Mouse (Mus musculus): ENCODE data around the gene Slc26a9. TPM values are rescaled to one million over a fixed set of nuclear protein-coding genes. Genes with fewer than 3 reads are reported as not detected.
"Not testable (repeated sequence)": the region's sequence is repeated elsewhere in the genome, so short reads cannot be mapped to it uniquely, and the experiment has no call there.

The Slc26a9 gene
- total RNA-seq, 2 experiments from 2014 or later, result not detected

DNA sequence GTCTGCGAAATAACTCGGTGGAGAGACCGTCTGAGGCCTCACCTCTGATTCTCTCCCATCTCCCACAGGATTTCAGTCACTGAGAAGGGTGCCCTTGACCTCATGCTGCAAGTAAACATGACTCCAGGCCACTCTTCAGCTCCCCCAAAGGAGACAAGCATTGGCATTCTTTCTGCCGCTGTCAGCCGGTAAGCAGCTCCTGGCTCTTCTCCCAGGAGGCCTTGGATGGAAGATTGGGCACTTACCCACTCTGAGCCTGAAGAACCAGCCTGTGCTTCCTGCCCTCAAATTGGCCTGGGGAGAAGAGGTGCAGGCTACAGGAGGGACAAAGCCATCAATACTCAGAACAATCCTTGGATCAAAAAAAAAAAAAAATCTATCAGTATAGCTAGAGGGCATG is 58.8 kb downstream of the Slc26a9 start:
- intact Hi-C loops (cut with DNase I), result no loop called here
- DNase-seq, result peak; percentile 63
- no peak overlapping the region for H3K4me3 ChIP-seq
- H3K27ac ChIP-seq, result peak overlapping the region; percentile 20; the same call in 1 of the 2 replicates
- no peak for TF ChIP-seq CTCF (IDR thresholded peaks at IDR 0.05)

DNA sequence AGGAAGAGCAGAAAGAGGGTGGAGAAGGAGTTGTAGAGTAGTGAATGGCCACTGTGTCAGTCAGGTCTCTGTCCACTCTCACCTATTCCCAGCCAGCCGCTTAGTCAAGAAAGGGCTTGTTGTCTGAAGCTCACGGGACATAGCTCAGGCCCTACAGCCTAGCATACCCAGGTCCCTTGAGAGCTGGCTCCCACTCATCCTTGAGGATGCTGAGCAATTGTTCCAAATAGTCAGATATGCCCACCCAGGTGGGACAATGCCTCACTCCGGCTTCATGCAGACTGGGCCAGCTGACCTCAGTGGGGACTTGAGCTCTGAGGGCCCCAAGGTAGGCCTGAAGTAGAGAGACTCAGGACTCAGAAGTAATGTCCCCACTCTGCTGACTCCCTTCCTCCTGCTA is 60.3 kb downstream of the Slc26a9 start:
- no peak for TF ChIP-seq CTCF (IDR thresholded peaks at IDR 0.05)
- intact Hi-C loops (cut with DNase I), result no loop called here
- H3K27ac ChIP-seq, result no peak overlapping the region
- no peak overlapping the region for H3K4me3 ChIP-seq
- no peak for DNase-seq

DNA sequence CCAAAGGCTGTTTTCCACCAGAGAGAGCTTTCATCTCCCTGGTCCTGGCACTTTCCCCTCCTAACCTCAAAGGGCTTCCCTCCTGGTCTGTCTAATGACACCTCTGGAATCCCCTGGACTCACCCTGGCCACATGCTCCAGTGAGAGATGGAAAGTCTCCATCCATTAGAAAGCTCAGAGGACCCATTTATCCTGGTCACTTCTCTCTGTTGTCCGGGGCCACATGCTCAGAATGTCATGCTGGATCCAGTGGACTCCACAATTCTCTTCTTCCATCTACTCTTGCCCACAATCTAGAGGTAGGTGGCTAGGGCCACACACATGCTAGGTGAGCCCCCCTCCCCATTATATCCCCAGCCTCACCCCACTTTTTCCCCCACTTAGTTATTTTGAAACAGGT is 65.2 kb downstream of the Slc26a9 start:
- DNase-seq, result no peak
- intact Hi-C loops (cut with DNase I), result no loop called here

DNA sequence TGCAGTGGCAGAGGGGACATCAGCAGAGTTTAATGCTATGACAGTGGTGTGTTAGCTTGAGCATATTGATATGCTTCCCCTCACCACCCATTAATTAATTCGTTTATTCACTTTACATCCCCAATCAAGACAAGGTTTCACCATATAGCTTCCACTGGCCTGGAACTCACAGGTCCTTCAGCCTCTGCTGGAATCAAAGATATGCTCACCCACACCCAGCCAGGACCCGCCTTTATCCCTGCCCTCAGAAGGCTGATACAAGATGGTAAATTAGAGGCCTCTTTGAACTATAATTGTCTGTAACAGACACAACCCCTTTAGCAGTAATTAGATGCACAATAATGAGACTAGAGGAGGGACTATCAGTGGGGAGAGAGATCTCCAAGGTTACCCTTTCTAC is 65.8 kb downstream of the Slc26a9 start:
- DNase-seq, result no peak
- H3K4me3 ChIP-seq, result no peak overlapping the region
- no peak overlapping the region for H3K27ac ChIP-seq
- no peak for TF ChIP-seq CTCF (IDR thresholded peaks at IDR 0.05)
- intact Hi-C loops (cut with DNase I), result no loop called here

More for the DNA sequence above, 65.2 kb downstream of the Slc26a9 start:
- TF ChIP-seq CTCF (IDR thresholded peaks at IDR 0.05), result no peak
- Histone ChIP-seq H3K4me3 (no peak overlapping the region), H3K27ac (no peak overlapping the region)

DNA sequence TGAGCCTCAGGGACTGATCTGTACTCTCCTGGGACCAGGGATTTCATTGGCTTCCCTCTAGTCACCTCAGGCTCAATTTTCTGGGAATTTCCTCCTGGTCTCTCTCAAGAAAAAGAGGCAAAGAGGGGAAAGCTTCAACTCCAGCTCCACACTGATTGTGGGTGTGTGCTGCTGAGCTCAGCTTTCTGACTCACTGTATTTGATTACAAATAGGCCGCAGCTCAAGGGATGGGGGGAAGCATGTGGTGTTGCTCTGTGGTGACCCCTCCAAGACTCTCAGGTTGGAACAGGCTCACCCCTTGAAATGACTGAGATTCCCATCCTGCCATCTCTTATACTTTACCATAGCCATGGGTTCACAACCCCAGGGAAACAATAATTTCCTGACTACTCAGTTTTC is 67.6 kb downstream of the Slc26a9 start:
- H3K4me3 ChIP-seq, result no peak overlapping the region
- intact Hi-C loops (cut with DNase I), result no loop called here
- no peak for DNase-seq
- H3K27ac ChIP-seq, result no peak overlapping the region
- TF ChIP-seq CTCF (IDR thresholded peaks at IDR 0.05), result no peak

DNA sequence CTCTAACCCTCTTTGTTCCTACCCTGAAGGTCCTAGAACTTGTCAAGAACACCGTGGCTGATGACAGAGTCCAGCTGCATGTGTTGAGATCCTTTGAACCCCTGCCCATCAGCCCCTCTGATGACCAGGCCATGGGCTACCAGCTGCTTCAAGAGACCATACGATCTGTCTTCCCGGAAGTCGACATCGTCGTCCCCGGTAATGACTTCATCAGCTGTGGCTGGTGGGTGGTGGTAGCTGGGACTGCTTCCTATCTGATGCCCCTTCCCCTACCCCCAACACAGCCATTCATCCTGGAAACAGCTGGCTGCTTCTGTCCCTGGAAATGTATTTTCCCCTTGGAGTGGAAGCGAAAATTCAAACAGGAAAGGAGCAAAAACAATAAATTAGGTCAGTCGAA is 68.2 kb downstream of the Slc26a9 start:
- intact Hi-C loops (cut with DNase I), result no loop called here
- no peak for DNase-seq
- TF ChIP-seq CTCF (IDR thresholded peaks at IDR 0.05), result no peak
- H3K27ac ChIP-seq, result no peak overlapping the region
- no peak overlapping the region for H3K4me3 ChIP-seq

DNA sequence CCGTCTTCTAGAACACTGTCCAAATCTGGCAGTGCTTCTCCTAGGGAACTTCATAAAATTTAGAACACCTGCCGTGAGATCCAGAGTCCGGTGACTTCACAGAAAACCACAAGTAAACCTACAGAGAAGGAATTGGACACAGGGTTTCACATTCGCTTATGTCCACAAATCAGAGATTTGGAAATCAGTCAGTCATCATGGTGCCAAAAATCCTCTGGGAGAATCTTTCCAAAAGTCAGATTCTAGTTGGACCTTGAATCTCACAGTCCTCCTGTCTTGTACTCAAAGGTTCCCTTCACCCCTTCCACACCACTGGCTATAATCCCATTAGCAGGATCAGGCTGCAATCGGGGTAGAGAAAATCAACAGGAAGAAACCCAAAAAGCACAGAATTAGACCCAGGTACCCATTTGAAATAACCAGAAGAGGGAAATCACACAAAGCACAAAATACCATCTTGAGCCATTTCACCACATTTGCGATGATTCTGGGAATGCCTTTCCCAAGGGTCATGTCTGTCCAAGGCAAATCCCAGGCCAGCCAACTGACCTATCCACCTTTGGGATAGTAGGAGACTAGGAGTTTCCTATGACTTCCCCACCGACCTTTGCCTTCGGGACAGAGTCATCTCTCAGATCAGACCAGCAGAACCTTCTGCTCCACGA is 68.9 kb downstream of the Slc26a9 start:
- DNase-seq, result no peak
- Histone ChIP-seq H3K4me3 (no peak overlapping the region), H3K27ac (no peak overlapping the region)
- intact Hi-C loops (cut with DNase I), result no loop called here
- TF ChIP-seq CTCF (IDR thresholded peaks at IDR 0.05), result no peak

DNA sequence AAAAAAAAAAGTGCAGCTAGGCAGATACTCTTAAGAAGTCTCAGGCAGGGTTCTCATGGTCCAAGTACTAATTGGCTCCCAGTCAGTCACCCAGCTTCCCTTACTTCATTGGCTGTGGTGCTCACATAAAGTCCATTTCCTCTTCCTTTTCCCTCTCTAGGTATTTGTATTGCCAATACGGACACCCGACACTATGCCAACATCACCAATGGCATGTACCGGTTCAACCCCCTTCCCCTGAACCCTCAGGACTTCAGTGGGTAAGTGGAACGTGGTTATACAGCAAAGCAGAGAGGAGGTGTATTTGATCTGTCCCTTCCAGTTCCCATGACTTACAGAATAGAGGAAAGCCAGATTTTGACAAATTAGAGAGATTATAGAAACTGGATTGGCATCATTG is 69.9 kb downstream of the Slc26a9 start:
- Histone ChIP-seq H3K27ac (no peak overlapping the region), H3K4me3 (no peak overlapping the region)
- no peak for TF ChIP-seq CTCF (IDR thresholded peaks at IDR 0.05)
- DNase-seq, result no peak
- intact Hi-C loops (cut with DNase I), result no loop called here

DNA sequence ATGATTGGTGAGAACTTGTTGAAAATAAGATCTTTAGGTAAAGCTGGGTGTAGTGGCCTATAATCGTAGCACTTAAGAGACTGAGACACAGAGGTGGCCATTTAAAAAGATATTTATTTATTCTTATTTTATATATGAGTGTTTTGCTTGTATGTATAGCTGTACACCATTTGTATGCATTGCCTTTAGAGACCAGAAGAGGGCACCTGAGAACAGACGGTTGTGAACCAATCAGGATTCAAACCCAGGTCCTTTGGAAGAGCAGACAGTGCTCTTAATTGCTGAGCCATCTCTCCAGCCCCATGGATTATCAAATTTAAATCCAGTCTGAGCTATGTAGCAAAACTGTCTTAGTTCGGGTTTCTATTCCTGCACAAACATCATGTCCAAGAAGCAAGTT is 70.4 kb downstream of the Slc26a9 start:
- Histone ChIP-seq H3K27ac (no peak overlapping the region), H3K4me3 (no peak overlapping the region)
- no peak for DNase-seq
- TF ChIP-seq CTCF (IDR thresholded peaks at IDR 0.05), result peak; percentile 26; the same call in 1 of the 2 replicates
- intact Hi-C loops (cut with DNase I), result no loop called here

DNA sequence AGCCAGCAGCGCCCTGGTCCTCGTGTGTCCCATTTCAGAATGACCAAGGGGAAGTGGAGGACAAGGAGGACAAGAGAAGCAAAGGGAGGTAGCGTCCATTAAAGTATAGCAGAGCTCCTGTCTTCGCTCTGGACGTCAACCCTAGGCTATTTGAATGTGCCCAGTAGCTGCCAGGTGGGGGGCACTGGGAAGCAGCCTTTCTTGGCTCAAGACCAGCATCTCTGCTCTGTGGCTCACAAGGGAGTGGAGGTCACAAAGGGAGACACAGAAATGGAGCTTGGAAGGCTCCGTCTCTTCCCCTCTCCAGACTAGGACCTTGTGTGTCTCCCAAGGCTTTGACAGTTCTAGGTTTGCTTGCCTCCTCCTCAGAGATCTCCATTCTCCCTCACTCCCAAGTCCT is 73.1 kb downstream of the Slc26a9 start:
- H3K27ac ChIP-seq, result no peak overlapping the region
- no peak overlapping the region for H3K4me3 ChIP-seq
- DNase-seq, result no peak
- no peak for TF ChIP-seq CTCF (IDR thresholded peaks at IDR 0.05)
- intact Hi-C loops (cut with DNase I), result no loop called here

DNA sequence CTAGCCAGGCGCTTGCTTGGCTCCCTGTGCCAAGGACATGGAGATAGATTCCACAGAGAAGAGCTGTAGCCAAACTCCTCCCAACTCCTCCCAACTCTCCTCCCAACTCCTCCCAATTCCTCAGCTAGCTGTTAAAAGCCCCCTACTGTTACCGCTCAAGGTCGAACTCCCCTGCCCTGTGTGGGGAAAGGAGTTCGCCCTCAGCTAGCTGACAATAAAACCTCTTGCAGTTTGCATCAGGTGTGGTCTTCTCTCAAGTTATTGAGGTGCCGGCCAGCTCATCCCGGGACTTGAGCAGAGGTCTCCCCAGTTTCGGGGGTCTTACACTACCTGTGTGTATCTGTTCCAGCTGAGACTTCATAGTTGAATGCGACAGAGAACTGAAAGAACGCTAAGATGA is 76.5 kb downstream of the Slc26a9 start:
- DNase-seq; intact Hi-C loops (cut with DNase I); H3K4me3 ChIP-seq; H3K27ac ChIP-seq: not testable (repeated sequence)

DNA sequence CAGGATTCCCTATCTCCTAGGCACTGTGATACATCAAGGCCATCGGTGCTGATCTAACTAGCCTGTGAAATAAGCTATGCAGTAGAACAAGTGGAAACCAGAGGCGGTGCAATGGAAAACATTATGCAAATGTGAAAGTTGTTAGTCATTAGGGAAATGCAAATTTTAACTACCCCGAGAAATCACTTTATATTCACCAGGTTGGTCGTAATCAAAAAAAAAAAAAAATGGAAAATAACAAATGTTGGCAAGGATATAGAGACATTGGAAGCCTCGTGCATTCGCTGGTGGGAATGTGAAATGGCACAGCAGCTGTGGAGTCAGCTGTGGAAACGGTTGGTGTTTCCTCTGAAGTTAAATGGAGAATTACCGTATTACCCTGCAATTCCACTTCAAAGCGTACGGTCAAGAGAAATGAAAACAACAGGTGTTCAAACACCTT is 77.1 kb downstream of the Slc26a9 start:
- intact Hi-C loops (cut with DNase I), result no loop called here
- no peak for TF ChIP-seq CTCF (IDR thresholded peaks at IDR 0.05)

More for the DNA sequence above, 77.1 kb downstream of the Slc26a9 start:
- H3K4me3 ChIP-seq, result no peak overlapping the region
- no peak for DNase-seq
- H3K27ac ChIP-seq, result no peak overlapping the region

Other genes starting within 250 kb of the Slc26a9 start
- 10 to 100 TPM; 10.1 to 12.2 TPM for gene Srgap2, start 216.7 kb upstream of the Slc26a9 start, total RNA-seq (2021)
- under 1 TPM; 0.20 to 0.31 TPM for gene Fam72a, start 216.1 kb upstream of the Slc26a9 start, total RNA-seq (2021)
- not detected for gene Avpr1b, start 144.8 kb upstream of the Slc26a9 start, total RNA-seq (2021)
- gene Ctse, start 105.7 kb upstream of the Slc26a9 start, total RNA-seq (2021), result under 1 TPM in 1 of 2 experiments, not detected in 1; 0.11 TPM
- 1 to 10 TPM; 2.3 to 2.8 TPM for gene Rab7b, start 55.3 kb upstream of the Slc26a9 start, total RNA-seq (2021)
- 1 to 10 TPM in 1 of 2 experiments, under 1 TPM in 1; 0.26 to 1.3 TPM for gene Pm20d1, start 53.4 kb downstream of the Slc26a9 start, total RNA-seq (2021)
- gene Slc41a1, start 83.5 kb downstream of the Slc26a9 start, total RNA-seq (2021), result 10 to 100 TPM; 34.8 to 56.7 TPM
- gene Rab29, start 123.2 kb downstream of the Slc26a9 start, total RNA-seq (2021), result 1 to 10 TPM; 5.1 to 7.4 TPM
- gene Nucks1, start 166.5 kb downstream of the Slc26a9 start, total RNA-seq (2021), result 10 to 100 TPM; 61.7 to 71.4 TPM
- gene Slc45a3, start 218.9 kb downstream of the Slc26a9 start, total RNA-seq (2021), result 1 to 10 TPM in 1 of 2 experiments, under 1 TPM in 1; 0.84 to 1.4 TPM